16 mouse cellular contexts compared by ENCODE assay signal in genomic region chr5:135080539-135080938, GRCm38 (mm10). TPM values are rescaled to one million over a fixed set of nuclear protein-coding genes. Genes with fewer than 3 reads are reported as not detected.
"Had no signal": no experiment of that assay in that cellular context is flagged by ENCODE, and none has a peak within 500 bp of the region (broad histone marks: within the 10 kb centered on the region; RNA-seq: fewer than 3 reads in every experiment).

No protein-coding gene starts in this region.

- H3K9ac ChIP-seq: lung, embryonic 15.5 days; midbrain, embryonic 12.5 days; neural tube, embryonic 12.5 days; stomach, embryonic 15.5 days had no signal

- H3K36me3 ChIP-seq: lung, embryonic 15.5 days; stomach, embryonic 15.5 days had no signal

- H3K4me2 ChIP-seq: lung, embryonic 15.5 days; midbrain, embryonic 12.5 days; neural tube, embryonic 12.5 days; stomach, embryonic 15.5 days had no signal

- H3K27ac ChIP-seq: lung, embryonic 15.5 days; macrophage; midbrain, embryonic 12.5 days; neural tube, embryonic 12.5 days; stomach, embryonic 15.5 days; stomach, postnatal 0 days had no signal

- H3K27me3 ChIP-seq: neural tube, embryonic 12.5 days; stomach, embryonic 15.5 days had no signal

- H3K9me3 ChIP-seq: lung, embryonic 15.5 days; megakaryocyte, embryonic 14.5 days; midbrain, embryonic 12.5 days; neural tube, embryonic 12.5 days; stomach, embryonic 15.5 days had no signal

- DNase-seq: lung, adult 2 months; lung, postnatal 14 days; lung, postnatal 36 days; midbrain, embryonic 14.5 days; right cerebral cortex, postnatal 14 days; thymus, adult 2 months; thymus, postnatal 25 days; thymus, postnatal 4 days had no signal

- H3K4me3 ChIP-seq: lung, embryonic 15.5 days; megakaryocyte, embryonic 14.5 days; midbrain, embryonic 12.5 days; neural tube, embryonic 12.5 days; stomach, embryonic 15.5 days had no signal

- ATAC-seq: lung, postnatal 0 days had no signal

RNA-seq across cellular contexts. Expression of gene Vps37d, which starts 2.5 kb away (rescaled TPM):
- polyA plus RNA-seq: macrophage had no signal

RNA-seq across cellular contexts. Expression of gene Mlxipl, which starts 9.2 kb away (rescaled TPM):
- polyA plus RNA-seq: macrophage had no signal
